Mouse (Mus musculus) liver, embryonic 15.5 days (tissue): ENCODE measurements around the gene Gpt2. TPM values are rescaled to one million over a fixed set of nuclear protein-coding genes. Genes with fewer than 3 reads are reported as not detected.
A peak's percentile ranks its signal among the peaks of the same experiment; 100 is the strongest.

Experiments
- ATAC-seq: fragments of 200-750 bp; cut with Nextera tagmentation; 2 replicates; pipeline ENCODE4 v1.8.0; 2017; ENCODE audit warnings: moderate number of reproducible peaks, mild to moderate bottlenecking, moderate library complexity; ENCODE audit not compliant: insufficient read depth
- H3K27ac ChIP-seq: fragments of 300-500 bp; sonication (generic); replicated peaks from 2 replicates; pipeline ENCODE4 v1.5.1; 2015; ENCODE audit warnings: mild to moderate bottlenecking, inconsistent platforms
- H3K27me3 ChIP-seq: fragments of 300-500 bp; sonication (generic); 2 replicates; pipeline ENCODE4 v1.6.1; 2015; ENCODE audit warnings: mild to moderate bottlenecking, inconsistent platforms
- H3K36me3 ChIP-seq: fragments of 300-500 bp; sonication (generic); replicated peaks from 2 replicates; pipeline ENCODE4 v1.6.1; 2015; ENCODE audit warnings: moderate library complexity, mild to moderate bottlenecking, inconsistent platforms
- H3K4me1 ChIP-seq: fragments of 300-500 bp; sonication (generic); replicated peaks from 2 replicates; pipeline ENCODE4 v1.6.1; 2015; ENCODE audit warnings: inconsistent platforms
- H3K4me2 ChIP-seq: fragments of 300-500 bp; sonication (generic); 2 replicates; pipeline ENCODE4 v1.6.1; 2015; ENCODE audit warnings: moderate library complexity, mild to moderate bottlenecking, inconsistent platforms
- H3K4me3 ChIP-seq: fragments of 300-500 bp; sonication (generic); replicated peaks from 2 replicates; pipeline ENCODE4 v1.5.1; 2015; ENCODE audit warnings: mild to moderate bottlenecking, inconsistent platforms
- H3K9ac ChIP-seq: fragments of 300-500 bp; sonication (generic); 2 replicates; pipeline ENCODE4 v1.6.1; 2015; ENCODE audit warnings: moderate library complexity, mild to moderate bottlenecking, inconsistent platforms
- H3K9me3 ChIP-seq: fragments of 300-500 bp; sonication (generic); replicated peaks from 2 replicates; pipeline ENCODE4 v1.6.1; 2016; ENCODE audit warnings: inconsistent platforms
- WGBS: fragments of 180-500 bp; shearing (Covaris S2); methylation state at CpG from one replicate; pipeline ENCODE4 v1.1.7; 2015; ENCODE audit warnings: mixed read lengths; ENCODE audit not compliant: insufficient replicate concordance; 5-methylcytosine and 5-hydroxymethylcytosine counted together
- polyA plus RNA-seq: library from polyadenylated mRNA; unstranded; fragments of >200 nt; fragmentation: Nextera tagmentation; extraction: Ambion mirVana; gene quantifications from 2 replicates; pipeline ENCODE4 v1.2.1, GENCODE M21; 2015

The Gpt2 gene
- polyA plus RNA-seq, 1 experiment from 2014 or later, result 17.7 TPM

- 23% methylated on average over 6 of the region's 6 CpGs for WGBS
- Histone ChIP-seq H3K9ac (no peak overlapping the region), H3K4me3 (no peak overlapping the region), H3K4me1 (0 out of 2 replicates have a peak, but pooled peaks cover under 1% of the 10 kb centered on the region), H3K27me3 (no peaks in the 10 kb centered on the region), H3K36me3 (peaks cover 10% of the 10 kb centered on the region), H3K4me2 (no peak overlapping the region), H3K27ac (no peak overlapping the region), H3K9me3 (no peaks in the 10 kb centered on the region)
- ATAC-seq, result no peak
Observed at GRCm38 (mm10) chr8:85526105-85526504, 33.7 kb downstream of the Gpt2 start.

GRCm38 (mm10) chr8:85528959-85529358 is 36.6 kb downstream of the Gpt2 start:
- H3K27me3 ChIP-seq, result no peaks in the 10 kb centered on the region
- no peak for ATAC-seq
- no peak overlapping the region for H3K4me3 ChIP-seq
- WGBS, result 62% methylated on average over 3 of the region's 3 CpGs
- no peak overlapping the region for H3K9ac ChIP-seq
- H3K36me3 ChIP-seq, result 0 out of 2 replicates have a peak, but pooled peaks cover 2% of the 10 kb centered on the region
- peaks cover 27% of the 10 kb centered on the region for H3K4me1 ChIP-seq
- 0 out of 2 replicates have a peak overlapping the region, but pooled peaks have one; percentile 14 for H3K27ac ChIP-seq
- H3K9me3 ChIP-seq, result no peaks in the 10 kb centered on the region
- no peak overlapping the region for H3K4me2 ChIP-seq

GRCm38 (mm10) chr8:85530717-85531116 is 38.3 kb downstream of the Gpt2 start:
- 59% methylated on average over 1 of the region's 1 CpGs for WGBS
- Histone ChIP-seq H3K36me3 (peaks cover 9% of the 10 kb centered on the region), H3K27ac (no peak overlapping the region), H3K9me3 (no peaks in the 10 kb centered on the region), H3K9ac (no peak overlapping the region), H3K4me3 (no peak overlapping the region), H3K4me1 (peaks cover 28% of the 10 kb centered on the region), H3K27me3 (no peaks in the 10 kb centered on the region), H3K4me2 (no peak overlapping the region)
- ATAC-seq, result peak; percentile 52

- Histone ChIP-seq H3K4me1 (peaks cover 28% of the 10 kb centered on the region), H3K4me2 (no peak overlapping the region), H3K4me3 (no peak overlapping the region), H3K9me3 (no peaks in the 10 kb centered on the region), H3K27me3 (no peaks in the 10 kb centered on the region), H3K9ac (no peak overlapping the region), H3K27ac (no peak overlapping the region), H3K36me3 (peaks cover 15% of the 10 kb centered on the region)
- ATAC-seq, result no peak
- WGBS, result 16% methylated on average over 3 of the region's 3 CpGs
Observed at GRCm38 (mm10) chr8:85531471-85531870, 39.1 kb downstream of the Gpt2 start.

- H3K4me1 ChIP-seq, result peaks cover 28% of the 10 kb centered on the region
- H3K27me3 ChIP-seq, result no peaks in the 10 kb centered on the region
- ATAC-seq, result no peak
- H3K9me3 ChIP-seq, result no peaks in the 10 kb centered on the region
- 64% methylated on average over 4 of the region's 4 CpGs for WGBS
- no peak overlapping the region for H3K27ac ChIP-seq
- no peak overlapping the region for H3K4me2 ChIP-seq
- H3K4me3 ChIP-seq, result no peak overlapping the region
- peaks cover 29% of the 10 kb centered on the region for H3K36me3 ChIP-seq
- H3K9ac ChIP-seq, result no peak overlapping the region
Observed at GRCm38 (mm10) chr8:85532843-85533242, 40.5 kb downstream of the Gpt2 start.

GRCm38 (mm10) chr8:85533434-85533833 is 41.1 kb downstream of the Gpt2 start:
- no peak for ATAC-seq
- Histone ChIP-seq H3K36me3 (peaks cover 35% of the 10 kb centered on the region), H3K27me3 (no peaks in the 10 kb centered on the region), H3K9me3 (no peaks in the 10 kb centered on the region), H3K4me1 (peaks cover 28% of the 10 kb centered on the region), H3K4me2 (no peak overlapping the region), H3K4me3 (no peak overlapping the region), H3K27ac (no peak overlapping the region), H3K9ac (no peak overlapping the region)
- WGBS, result 70% methylated on average over 2 of the region's 2 CpGs

- no peak overlapping the region for H3K4me2 ChIP-seq
- H3K27me3 ChIP-seq, result no peaks in the 10 kb centered on the region
- no peak overlapping the region for H3K27ac ChIP-seq
- H3K4me1 ChIP-seq, result peaks cover 28% of the 10 kb centered on the region
- no peak for ATAC-seq
- H3K9ac ChIP-seq, result no peak overlapping the region
- peaks cover 42% of the 10 kb centered on the region for H3K36me3 ChIP-seq
- 71% methylated on average over 1 of the region's 1 CpGs for WGBS
- H3K9me3 ChIP-seq, result no peaks in the 10 kb centered on the region
- no peak overlapping the region for H3K4me3 ChIP-seq
Observed at GRCm38 (mm10) chr8:85534163-85534562, 41.8 kb downstream of the Gpt2 start.

- ATAC-seq, result no peak
- Histone ChIP-seq H3K27ac (no peak overlapping the region), H3K9ac (no peak overlapping the region), H3K9me3 (no peaks in the 10 kb centered on the region), H3K4me1 (peaks cover 26% of the 10 kb centered on the region), H3K4me2 (no peak overlapping the region), H3K4me3 (no peak overlapping the region), H3K36me3 (peaks cover 64% of the 10 kb centered on the region), H3K27me3 (no peaks in the 10 kb centered on the region)
- 77% methylated on average over 2 of the region's 2 CpGs for WGBS
Observed at GRCm38 (mm10) chr8:85536332-85536731, 44.0 kb downstream of the Gpt2 start.

- no peak overlapping the region for H3K4me2 ChIP-seq
- no peak overlapping the region for H3K4me3 ChIP-seq
- no peaks in the 10 kb centered on the region for H3K9me3 ChIP-seq
- no peak for ATAC-seq
- H3K9ac ChIP-seq, result no peak overlapping the region
- 78% methylated on average over 1 of the region's 1 CpGs for WGBS
- H3K27me3 ChIP-seq, result no peaks in the 10 kb centered on the region
- no peak overlapping the region for H3K27ac ChIP-seq
- H3K4me1 ChIP-seq, result peaks cover 43% of the 10 kb centered on the region
- H3K36me3 ChIP-seq, result peaks cover 64% of the 10 kb centered on the region
Observed at GRCm38 (mm10) chr8:85551934-85552333, 59.6 kb downstream of the Gpt2 start.

- H3K4me1 ChIP-seq, result peaks cover 50% of the 10 kb centered on the region
- no peaks in the 10 kb centered on the region for H3K27me3 ChIP-seq
- peak; percentile 93 for ATAC-seq
- peaks cover 37% of the 10 kb centered on the region for H3K36me3 ChIP-seq
- peak overlapping the region; percentile 92 for H3K27ac ChIP-seq
- H3K4me2 ChIP-seq, result peak overlapping the region; percentile 76
- H3K9ac ChIP-seq, result peak overlapping the region; percentile 94
- H3K4me3 ChIP-seq, result peak overlapping the region; percentile 99
- WGBS, result under 1% methylated on average over 66 of the region's 66 CpGs
- no peaks in the 10 kb centered on the region for H3K9me3 ChIP-seq
Observed at GRCm38 (mm10) chr8:85554391-85555180, 62.2 kb downstream of the Gpt2 start.

- under 1% methylated on average over 75 of the region's 77 CpGs for WGBS
- ATAC-seq, result peak; percentile 93
- Histone ChIP-seq H3K36me3 (peaks cover 29% of the 10 kb centered on the region), H3K9ac (peak within 1 kb of the TSS; percentile 94), H3K4me2 (peak within 1 kb of the TSS; percentile 76), H3K4me1 (peaks cover 50% of the 10 kb centered on the region), H3K27ac (peak within 1 kb of the TSS; percentile 92), H3K9me3 (no peaks in the 10 kb centered on the region), H3K4me3 (peak within 1 kb of the TSS; percentile 99), H3K27me3 (no peaks in the 10 kb centered on the region)
Observed at GRCm38 (mm10) chr8:85555181-85556145, 63.1 kb downstream of the Gpt2 start, which contains the start of gene Dnaja2. Gene Dnaja2 (minus strand): TSS chr8:85555344.
